Mouse (Mus musculus): Measurements from ENCODE around the gene Spaca4. TPM values are rescaled to one million over a fixed set of nuclear protein-coding genes. Genes with fewer than 3 reads are reported as not detected.

The Spaca4 gene
- polyA plus RNA-seq, 1 experiment: not detected

DNA sequence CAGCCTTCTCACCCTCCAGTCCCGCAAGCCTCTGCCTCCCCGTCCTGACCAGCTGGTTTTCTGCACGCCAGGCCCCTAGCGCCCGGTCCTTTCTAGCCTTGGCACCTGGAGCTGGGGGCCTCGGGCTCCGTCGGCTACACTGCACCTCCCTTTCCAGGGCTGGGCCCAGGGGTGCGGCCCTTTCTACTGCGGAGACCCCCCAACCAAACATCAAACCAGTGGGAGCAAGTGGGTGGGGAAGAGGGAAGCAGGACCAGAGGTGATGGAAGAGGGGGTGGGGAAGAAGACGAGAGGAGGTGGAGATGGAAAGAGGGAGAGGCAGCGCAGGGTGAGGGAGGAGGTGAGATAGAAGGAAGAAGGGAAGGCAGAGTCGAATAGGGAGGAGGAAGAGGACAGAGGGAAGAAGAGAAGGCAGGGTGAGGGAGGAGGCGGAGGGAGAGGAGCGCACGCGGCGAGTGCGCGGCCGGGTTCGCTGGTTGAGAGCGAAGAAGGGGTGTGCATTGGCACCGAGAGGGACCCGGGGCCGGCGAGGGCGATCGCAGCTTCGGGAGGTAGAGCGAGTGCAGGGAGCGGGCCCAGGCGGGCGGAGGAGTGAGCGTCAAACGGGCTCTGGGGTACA is 26.0 kb downstream of the Spaca4 start, which contains the start of gene Car11:
Gene Car11 (plus strand): TSS at position 321 of the 619 bp plus-strand sequence.
- Histone ChIP-seq H3K9me3 (ENCODE audit: control insufficient read depth, low read length) (peaks cover 2% of the 10 kb centered on the region; the same call in 1 of the 2 replicates), H3K27me3 (ENCODE audit: control insufficient read depth) (peaks cover 53% of the 10 kb centered on the region)
- TF ChIP-seq TAL1 (IDR thresholded peaks at IDR 0.05; ENCODE audit: low read length): no peak
- no peak for TF ChIP-seq GATA1 (IDR thresholded peaks at IDR 0.05; ENCODE audit: low read length)

DNA sequence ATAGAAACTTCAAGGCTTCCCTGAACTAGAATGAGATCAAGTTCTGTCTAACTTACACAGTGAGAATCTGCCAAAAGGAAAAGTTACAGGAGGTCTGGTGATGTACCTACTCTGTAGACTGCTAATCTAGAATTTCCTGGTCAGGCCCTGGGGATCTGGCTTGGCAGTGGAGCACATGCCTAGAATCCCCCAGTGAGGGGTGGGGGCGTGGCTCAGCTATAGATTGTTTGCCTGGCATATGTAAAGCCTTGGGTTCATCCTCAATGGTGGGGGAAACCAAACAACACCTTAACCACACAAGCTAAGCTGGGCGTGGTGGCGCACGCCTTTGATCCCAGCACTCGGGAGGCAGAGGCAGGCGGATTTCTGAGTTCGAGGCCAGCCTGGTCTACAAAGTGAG is 27.7 kb downstream of the Spaca4 start:
- Histone ChIP-seq H3K4me1 (ENCODE audit: control insufficient read depth) (no peaks in the 10 kb centered on the region; the same call in 1 of the 2 replicates), H3K36me3 (ENCODE audit: control insufficient read depth) (no peaks in the 10 kb centered on the region), H3K9me3 (ENCODE audit: control insufficient read depth, low read length) (peaks cover 2% of the 10 kb centered on the region; the same call in 1 of the 2 replicates), H3K4me3 (replicated peaks) (no peak overlapping the region), H3K27me3 (ENCODE audit: control insufficient read depth) (peaks cover 50% of the 10 kb centered on the region)
- no peak for TF ChIP-seq TAL1 (IDR thresholded peaks at IDR 0.05; ENCODE audit: low read length)
- no peak for TF ChIP-seq GATA1 (IDR thresholded peaks at IDR 0.05; ENCODE audit: low read length)

More for the DNA sequence above, 26.0 kb downstream of the Spaca4 start, which contains the start of gene Car11:
- Histone ChIP-seq H3K4me3 (replicated peaks) (no peak within 1 kb of the TSS), H3K4me1 (ENCODE audit: control insufficient read depth) (peaks cover 12% of the 10 kb centered on the region), H3K36me3 (ENCODE audit: control insufficient read depth) (no peaks in the 10 kb centered on the region)

DNA sequence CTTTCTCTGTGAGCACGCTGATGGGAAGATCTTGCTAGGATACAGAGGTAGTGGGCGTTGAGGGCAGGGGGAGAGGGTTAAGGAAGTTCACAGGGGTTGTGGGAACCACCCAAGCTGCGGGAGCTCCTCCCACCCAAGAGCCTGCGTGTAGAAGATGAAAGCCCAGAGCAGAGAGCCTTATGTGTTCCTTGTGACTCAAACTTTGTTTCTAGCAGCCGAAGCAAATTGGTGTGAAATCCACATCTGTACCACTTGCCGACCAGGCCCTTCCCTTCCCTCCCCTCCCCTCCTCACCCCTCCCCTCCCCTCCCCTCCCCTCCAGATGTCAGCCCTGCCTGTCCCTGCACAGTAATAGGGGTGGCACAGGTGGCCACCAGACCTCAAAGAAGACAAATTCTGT is 30.5 kb downstream of the Spaca4 start:
- Histone ChIP-seq H3K27me3 (ENCODE audit: control insufficient read depth) (peaks cover 24% of the 10 kb centered on the region), H3K4me3 (replicated peaks) (no peak overlapping the region), H3K4me1 (ENCODE audit: control insufficient read depth) (no peaks in the 10 kb centered on the region; the same call in 1 of the 2 replicates), H3K36me3 (ENCODE audit: control insufficient read depth) (no peaks in the 10 kb centered on the region), H3K9me3 (ENCODE audit: control insufficient read depth, low read length) (no peaks in the 10 kb centered on the region; the same call in 1 of the 2 replicates)
- TF ChIP-seq GATA1 (IDR thresholded peaks at IDR 0.05; ENCODE audit: low read length) (no peak), TAL1 (IDR thresholded peaks at IDR 0.05; ENCODE audit: low read length) (no peak)

DNA sequence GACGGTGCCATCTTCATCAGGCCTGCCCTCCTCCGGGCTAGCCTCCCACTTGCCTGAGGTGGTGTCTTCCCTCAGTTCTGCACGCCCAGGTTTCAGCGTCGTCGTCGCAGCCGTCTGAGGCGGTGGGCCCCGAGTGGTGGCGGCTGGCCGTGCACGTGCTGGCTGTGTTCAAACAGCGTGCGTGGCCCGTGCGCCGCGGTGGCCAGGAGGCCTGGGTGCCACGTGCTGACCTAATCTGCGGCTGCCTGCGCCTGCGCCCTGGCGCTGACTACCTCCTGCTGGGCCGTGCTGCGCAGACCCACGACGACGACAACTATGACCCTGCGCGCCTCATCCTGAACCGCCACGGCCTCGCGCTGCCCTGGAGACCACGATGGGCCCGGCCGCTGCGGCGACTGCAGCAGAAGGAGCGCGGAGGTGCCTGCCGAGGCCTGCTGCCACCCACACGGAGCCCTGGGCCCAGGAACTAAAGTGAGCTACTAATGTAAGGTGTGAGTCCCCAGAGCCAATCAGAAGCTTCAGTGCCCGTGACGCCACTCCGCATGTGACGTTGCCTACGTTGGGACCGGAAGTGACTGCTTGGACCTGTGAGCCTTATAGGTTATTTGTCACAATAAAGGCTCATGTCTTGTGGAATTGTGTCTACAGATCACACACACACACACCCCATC is 31.6 kb downstream of the Spaca4 start, which contains the start of gene Sec1:
Gene Sec1 (minus strand): TSS at position 482 of the 671 bp plus-strand sequence.
- H3K36me3 ChIP-seq (ENCODE audit: control insufficient read depth): no peaks in the 10 kb centered on the region
- no peak within 1 kb of the TSS for H3K4me3 ChIP-seq (replicated peaks)
- H3K27me3 ChIP-seq (ENCODE audit: control insufficient read depth): peaks cover 13% of the 10 kb centered on the region
- no peaks in the 10 kb centered on the region for H3K9me3 ChIP-seq (ENCODE audit: control insufficient read depth, low read length)
- no peak for TF ChIP-seq GATA1 (IDR thresholded peaks at IDR 0.05; ENCODE audit: low read length)
- no peak for TF ChIP-seq TAL1 (IDR thresholded peaks at IDR 0.05; ENCODE audit: low read length)
- no peaks in the 10 kb centered on the region; the same call in 1 of the 2 replicates for H3K4me1 ChIP-seq (ENCODE audit: control insufficient read depth)

DNA sequence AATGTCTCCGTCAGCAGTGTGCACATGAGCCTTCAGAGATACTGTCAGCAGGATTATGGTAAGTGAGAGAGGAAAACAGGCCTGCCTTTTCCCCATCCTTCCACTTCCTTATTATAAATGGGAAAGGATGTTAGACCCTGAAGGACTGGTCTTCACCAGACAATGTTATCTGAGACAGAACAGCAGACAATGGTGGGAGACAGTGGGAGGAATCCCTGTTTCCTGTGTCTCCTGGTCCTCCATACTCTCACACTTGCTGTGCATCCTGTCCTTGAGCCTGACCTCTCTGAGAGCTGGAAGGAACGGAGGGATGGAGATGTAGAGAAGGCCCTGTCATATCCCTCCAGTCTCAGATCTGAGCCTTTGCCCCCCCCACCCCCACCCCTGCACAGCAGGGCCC is 33.2 kb downstream of the Spaca4 start:
- TF ChIP-seq TAL1 (IDR thresholded peaks at IDR 0.05; ENCODE audit: low read length) (no peak), GATA1 (IDR thresholded peaks at IDR 0.05; ENCODE audit: low read length) (no peak)

DNA sequence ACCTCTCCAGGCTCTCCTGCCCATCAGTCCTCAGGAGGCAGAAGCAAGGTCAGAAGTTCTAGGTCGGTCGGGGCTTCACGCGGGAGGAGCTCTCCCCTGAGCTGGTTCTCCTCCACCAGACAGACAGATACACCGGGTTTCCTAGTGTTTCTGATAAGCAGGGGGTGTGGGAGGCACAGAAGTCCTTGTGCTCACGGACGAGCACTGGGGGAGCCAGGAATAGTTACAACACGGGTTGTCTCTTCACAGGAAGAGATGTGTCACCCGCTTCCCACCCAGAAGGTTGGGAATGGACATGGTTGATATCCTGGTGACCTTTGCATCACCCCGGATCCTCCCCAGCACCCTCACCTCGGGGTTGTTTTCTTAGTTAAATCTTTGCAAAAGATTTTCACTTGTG is 35.8 kb downstream of the Spaca4 start:
- TF ChIP-seq GATA1 (IDR thresholded peaks at IDR 0.05; ENCODE audit: low read length) (no peak), TAL1 (IDR thresholded peaks at IDR 0.05; ENCODE audit: low read length) (no peak)
- H3K9me3 ChIP-seq (ENCODE audit: control insufficient read depth, low read length): no peaks in the 10 kb centered on the region
- H3K27me3 ChIP-seq (ENCODE audit: control insufficient read depth): no peaks in the 10 kb centered on the region; the same call in 1 of the 2 replicates
- no peaks in the 10 kb centered on the region for H3K36me3 ChIP-seq (ENCODE audit: control insufficient read depth)
- no peaks in the 10 kb centered on the region; the same call in 1 of the 2 replicates for H3K4me1 ChIP-seq (ENCODE audit: control insufficient read depth)
- no peak overlapping the region for H3K4me3 ChIP-seq (replicated peaks)

More for the DNA sequence above, 33.2 kb downstream of the Spaca4 start:
- H3K4me1 ChIP-seq (ENCODE audit: control insufficient read depth): no peaks in the 10 kb centered on the region; the same call in 1 of the 2 replicates
- no peaks in the 10 kb centered on the region; the same call in 1 of the 2 replicates for H3K27me3 ChIP-seq (ENCODE audit: control insufficient read depth)
- no peaks in the 10 kb centered on the region for H3K9me3 ChIP-seq (ENCODE audit: control insufficient read depth, low read length)
- no peak overlapping the region for H3K4me3 ChIP-seq (replicated peaks)
- no peaks in the 10 kb centered on the region for H3K36me3 ChIP-seq (ENCODE audit: control insufficient read depth)

DNA sequence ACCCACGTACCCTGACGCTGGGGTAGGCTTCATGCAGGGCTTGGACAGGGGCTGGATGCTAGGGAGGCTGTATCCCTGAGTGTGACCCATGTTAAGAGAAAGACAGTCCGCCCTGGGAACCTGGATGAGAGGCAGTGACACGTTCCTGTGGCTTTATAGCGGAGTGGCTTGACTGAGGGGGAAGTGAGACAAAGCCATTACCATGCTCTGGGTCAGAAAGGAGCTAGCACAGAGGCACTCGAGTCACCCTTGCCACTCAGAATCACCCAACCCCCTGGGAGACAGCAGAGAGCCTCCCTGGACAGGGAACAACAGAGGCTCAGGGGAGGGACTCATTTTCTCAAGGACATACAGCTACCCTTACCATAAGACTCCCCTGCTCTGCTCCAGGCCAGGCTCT is 36.5 kb downstream of the Spaca4 start:
- H3K27me3 ChIP-seq (ENCODE audit: control insufficient read depth): no peaks in the 10 kb centered on the region; the same call in 1 of the 2 replicates
- H3K36me3 ChIP-seq (ENCODE audit: control insufficient read depth): no peaks in the 10 kb centered on the region
- TF ChIP-seq GATA1 (IDR thresholded peaks at IDR 0.05; ENCODE audit: low read length) (no peak), TAL1 (IDR thresholded peaks at IDR 0.05; ENCODE audit: low read length) (no peak)
- H3K4me3 ChIP-seq (replicated peaks): no peak overlapping the region
- H3K9me3 ChIP-seq (ENCODE audit: control insufficient read depth, low read length): no peaks in the 10 kb centered on the region
- no peaks in the 10 kb centered on the region; the same call in 1 of the 2 replicates for H3K4me1 ChIP-seq (ENCODE audit: control insufficient read depth)

DNA sequence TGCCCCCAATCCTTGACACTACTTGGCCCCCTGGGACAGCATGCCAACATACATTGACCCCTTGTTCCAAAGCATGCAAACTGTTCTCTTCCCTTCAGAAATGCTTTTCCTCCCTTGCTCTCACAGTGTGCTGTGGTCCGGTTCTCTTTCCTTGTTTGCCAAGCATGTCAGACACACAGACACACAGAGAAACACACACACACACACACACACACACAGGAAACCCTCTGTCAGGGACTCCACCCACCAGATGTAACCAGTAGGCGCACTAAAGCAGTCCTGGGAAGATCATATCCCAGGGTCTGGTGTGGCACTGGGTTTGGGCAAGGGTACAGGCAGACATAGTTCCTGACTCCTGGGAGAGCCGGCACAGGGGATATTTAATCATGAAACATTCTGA is 38.8 kb downstream of the Spaca4 start:
- Histone ChIP-seq H3K4me3 (replicated peaks) (no peak overlapping the region), H3K9me3 (ENCODE audit: control insufficient read depth, low read length) (no peaks in the 10 kb centered on the region), H3K27me3 (ENCODE audit: control insufficient read depth) (no peaks in the 10 kb centered on the region), H3K36me3 (ENCODE audit: control insufficient read depth) (no peaks in the 10 kb centered on the region), H3K4me1 (ENCODE audit: control insufficient read depth) (peaks cover 9% of the 10 kb centered on the region)
- TF ChIP-seq GATA1 (IDR thresholded peaks at IDR 0.05; ENCODE audit: low read length): no peak
- TF ChIP-seq TAL1 (IDR thresholded peaks at IDR 0.05; ENCODE audit: low read length): no peak

DNA sequence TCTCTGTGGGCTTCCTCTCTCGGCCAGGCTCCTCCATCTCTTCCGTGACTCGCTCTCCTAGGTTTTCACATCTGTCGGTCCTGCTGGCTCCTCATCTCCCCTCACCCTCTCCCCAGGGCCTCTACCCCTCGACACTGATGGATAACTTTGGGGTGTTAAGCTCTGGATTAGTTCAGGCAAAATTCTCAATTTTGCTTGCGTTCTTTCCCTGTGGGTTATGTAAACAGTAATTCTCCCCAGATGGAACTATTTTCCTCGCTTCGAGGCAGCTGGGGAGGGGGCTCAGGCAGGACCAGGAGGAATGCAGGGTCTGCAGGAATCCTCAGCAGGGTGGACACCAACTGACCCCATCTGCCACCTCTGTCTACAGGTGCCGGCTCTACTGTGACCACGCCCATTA is 39.8 kb downstream of the Spaca4 start:
- no peak for TF ChIP-seq TAL1 (IDR thresholded peaks at IDR 0.05; ENCODE audit: low read length)
- TF ChIP-seq GATA1 (IDR thresholded peaks at IDR 0.05; ENCODE audit: low read length): no peak
- no peaks in the 10 kb centered on the region for H3K9me3 ChIP-seq (ENCODE audit: control insufficient read depth, low read length)
- no peaks in the 10 kb centered on the region for H3K27me3 ChIP-seq (ENCODE audit: control insufficient read depth)
- no peaks in the 10 kb centered on the region for H3K36me3 ChIP-seq (ENCODE audit: control insufficient read depth)
- no peak overlapping the region for H3K4me3 ChIP-seq (replicated peaks)
- H3K4me1 ChIP-seq (ENCODE audit: control insufficient read depth): peaks cover 10% of the 10 kb centered on the region
